Mouse (Mus musculus): Measurements from ENCODE around the gene Gm8257.
"Not testable (repeated sequence)": the region's sequence is repeated elsewhere in the genome, so short reads cannot be mapped to it uniquely, and the experiment has no call there.

Gene Gm8257

GRCm38 (mm10) chr14:44706356-44706755 is at the start of gene Gm8257:
Gene Gm8257, minus strand, starts transcription at chr14:44706456.
- DNase-seq (ENCODE audit: low read depth, low spot score) = not testable (repeated sequence)

DNA sequence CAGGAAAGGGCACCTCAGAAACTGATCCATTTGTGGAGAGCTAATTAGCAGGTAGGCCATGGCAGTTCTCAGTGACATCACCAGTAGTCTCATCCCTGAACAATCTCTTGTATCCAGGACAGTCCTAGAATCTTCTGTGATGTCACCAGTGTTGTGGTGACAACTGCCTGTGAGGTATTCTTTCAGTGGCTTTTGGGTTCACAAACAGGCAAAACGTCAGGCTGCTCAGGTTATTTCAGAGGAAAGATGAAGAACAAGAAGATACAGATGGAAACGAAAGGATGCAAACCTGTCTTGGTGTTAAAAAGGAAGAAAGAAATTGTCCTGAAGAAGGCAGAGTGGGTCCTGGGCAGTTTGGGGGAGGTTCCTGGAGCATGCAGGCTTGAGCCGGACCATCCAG is 44.0 kb upstream of the Gm8257 start, which contains the start of gene Gm8267:
TSS of gene Gm8267 (minus strand) at position 101 of the 400 bp plus-strand sequence.
- DNase-seq (ENCODE audit: low read depth, low spot score) = no peak

GRCm38 (mm10) chr14:44742789-44743188 is 36.5 kb upstream of the Gm8257 start:
- DNase-seq (ENCODE audit: low read depth, low spot score) = not testable (repeated sequence)

DNA sequence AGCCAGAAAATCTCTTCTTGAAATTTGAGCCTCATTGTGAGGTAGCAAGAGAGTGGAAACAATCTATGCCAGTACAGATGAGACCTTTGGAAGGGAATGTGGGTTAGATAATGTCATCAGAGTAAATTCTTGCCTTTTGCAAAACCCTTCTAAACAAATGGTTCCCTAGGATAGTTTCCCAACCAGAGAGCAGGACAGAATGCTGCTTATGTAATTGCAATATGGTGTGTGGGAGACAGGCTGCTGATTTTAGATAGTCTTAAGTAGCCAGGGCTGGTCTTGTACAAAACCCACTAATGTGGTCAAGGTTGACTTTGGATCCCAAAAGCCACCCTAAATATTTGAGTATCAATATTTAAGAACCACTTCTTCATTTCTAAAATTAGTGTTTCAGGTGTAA is 24.5 kb upstream of the Gm8257 start:
- not testable (repeated sequence) for DNase-seq (ENCODE audit: low read depth, low spot score)

GRCm38 (mm10) chr14:44627737-44628136 is 78.5 kb downstream of the Gm8257 start, which contains the start of gene Gm5624:
Gene Gm5624, minus strand, starts transcription at chr14:44627938.
- not testable (repeated sequence) for DNase-seq (ENCODE audit: low read depth, low spot score)
